Mouse (Mus musculus) lung, adult 18-20 months (tissue): ENCODE results near the gene Mrpl58.
A peak's percentile ranks its signal among the peaks of the same experiment; 100 is the strongest.

Experiments
- DNase-seq, 2 experiments: peaks; one replicate each; pipeline ENCODE4 v3.0.0; 2022; ENCODE audit warnings: mixed read lengths in 2 of 2

The Mrpl58 gene

GRCm38 (mm10) chr11:115403338-115404124 is at the start of gene Mrpl58:
Gene Mrpl58, plus strand, starts transcription at chr11:115403752.
- DNase-seq, result peak; percentile 86

- peak; percentile 49 to 60 for DNase-seq
Measured at GRCm38 (mm10) chr11:115354183-115354582, 49.4 kb upstream of the Mrpl58 start.

- DNase-seq, result peak; percentile 65 to 77
Measured at GRCm38 (mm10) chr11:115358468-115358867, 45.1 kb upstream of the Mrpl58 start.

GRCm38 (mm10) chr11:115359293-115359692 is 44.3 kb upstream of the Mrpl58 start:
- peak; percentile 34 to 46 for DNase-seq

GRCm38 (mm10) chr11:115359726-115360125 is 43.8 kb upstream of the Mrpl58 start:
- no peak for DNase-seq

- DNase-seq, result peak; percentile 61 to 69
Measured at GRCm38 (mm10) chr11:115364136-115364535, 39.4 kb upstream of the Mrpl58 start.

GRCm38 (mm10) chr11:115366039-115366705 is 37.4 kb upstream of the Mrpl58 start:
- no peak for DNase-seq

GRCm38 (mm10) chr11:115366706-115367394 is 36.7 kb upstream of the Mrpl58 start:
- DNase-seq, result no peak

- peak; percentile 90 for DNase-seq
Measured at GRCm38 (mm10) chr11:115367395-115367944, 36.1 kb upstream of the Mrpl58 start, which contains the start of gene Hid1. Gene Hid1, minus strand, starts transcription at chr11:115367756.

- no peak for DNase-seq
Measured at GRCm38 (mm10) chr11:115370368-115370767, 33.2 kb upstream of the Mrpl58 start.

GRCm38 (mm10) chr11:115371354-115371753 is 32.2 kb upstream of the Mrpl58 start:
- no peak for DNase-seq

- DNase-seq, result no peak
Measured at GRCm38 (mm10) chr11:115372015-115372414, 31.5 kb upstream of the Mrpl58 start.

GRCm38 (mm10) chr11:115372737-115373136 is 30.8 kb upstream of the Mrpl58 start:
- DNase-seq, result no peak

GRCm38 (mm10) chr11:115373805-115374694 is 29.5 kb upstream of the Mrpl58 start:
- peak; percentile 69 to 80 for DNase-seq

GRCm38 (mm10) chr11:115374695-115375425 is 28.7 kb upstream of the Mrpl58 start:
- DNase-seq, result no peak

GRCm38 (mm10) chr11:115376722-115377121 is 26.8 kb upstream of the Mrpl58 start:
- DNase-seq, result no peak

GRCm38 (mm10) chr11:115377254-115377653 is 26.3 kb upstream of the Mrpl58 start:
- DNase-seq, result no peak

- no peak for DNase-seq
Measured at GRCm38 (mm10) chr11:115377854-115378253, 25.7 kb upstream of the Mrpl58 start.

- DNase-seq, result no peak
Measured at GRCm38 (mm10) chr11:115381276-115381675, 22.3 kb upstream of the Mrpl58 start.

- DNase-seq, result peak; percentile 94 to 95
Measured at GRCm38 (mm10) chr11:115381743-115382539, 21.6 kb upstream of the Mrpl58 start, which contains the start of gene Cdr2l. Gene Cdr2l, plus strand, starts transcription at chr11:115381916.
